In genomic region chr2:127845346-127845982, GRCm38 (mm10) we compare ENCODE assay signal across 9 mouse cellular contexts. TPM values are rescaled to one million over a fixed set of nuclear protein-coding genes. Genes with fewer than 3 reads are reported as not detected.
DNase-seq lines count a peak whose midpoint lies in the region; TF ChIP-seq lines count a peak whose summit lies in the region.
"Had no signal": no experiment of that assay in that cellular context is flagged by ENCODE, and none has a peak within 500 bp of the region (broad histone marks: within the 10 kb centered on the region; RNA-seq: fewer than 3 reads in every experiment).

No protein-coding gene starts in this region.

- intact Hi-C loops in left cerebral cortex, postnatal 4 days (cut with DNase I): loop anchor here (10.0 kb wide), 1 partner anchor 231 kb away; no protein-coding TSS in a partner anchor

- DNase-seq in heart, adult 9 months (ENCODE audit: low spot score in 2 of 2): peak; percentile 39 to 55
- DNase-seq in heart, postnatal 4 days: no peak
- peak; percentile 6 for DNase-seq in 3134 (ENCODE audit: extremely low read depth, insufficient read length, low spot score)
- peak; percentile 91 for DNase-seq in gonadal fat pad, adult 2 months (ENCODE audit: low read depth)
- DNase-seq in spleen, adult 18-20 months: no peak
- no peak for DNase-seq in left cerebral cortex, postnatal 4 days

- H3K27me3 ChIP-seq in C2C12 (ENCODE audit: control insufficient read depth, insufficient read depth, insufficient read length): peaks cover 5% of the 10 kb centered on the region

- H3K79me3 ChIP-seq in C2C12 (ENCODE audit: low read depth): no peaks in the 10 kb centered on the region

- H3K4me3 ChIP-seq in C2C12 (ENCODE audit: insufficient read depth, poor library complexity, severe bottlenecking): no peak overlapping the region
- H3K4me3 ChIP-seq: heart, embryonic 13.5 days; limb, embryonic 12.5 days had no signal

- H3K79me2 ChIP-seq in C2C12 (ENCODE audit: control insufficient read depth, insufficient read depth): no peaks in the 10 kb centered on the region

- no peak overlapping the region for H3ac ChIP-seq in C2C12 (ENCODE audit: control insufficient read depth, insufficient read length, low read depth)

- TF ChIP-seq CTCF in C2C12 (IDR thresholded peaks at IDR 0.05; ENCODE audit: control insufficient read depth, insufficient read depth, insufficient read length): no peak

- no peaks in the 10 kb centered on the region for H3K36me3 ChIP-seq in C2C12 (ENCODE audit: control insufficient read depth, insufficient read depth)
- H3K36me3 ChIP-seq: heart, embryonic 13.5 days; limb, embryonic 12.5 days had no signal

TF ChIP-seq in C2C12, 6 proteins besides CTCF, POLR2A, EP300 and RAD21:
- TF ChIP-seq USF1 (IDR thresholded peaks at IDR 0.05; ENCODE audit: low read depth) (no peak), FOSL1 (IDR thresholded peaks at IDR 0.05; ENCODE audit: insufficient read depth, low read length, poor library complexity, severe bottlenecking) (no peak), MYOD1 (IDR thresholded peaks at IDR 0.05; ENCODE audit: control insufficient read depth, insufficient read length, low read depth) (peak; percentile 93), MYOG (IDR thresholded peaks at IDR 0.05; ENCODE audit: control insufficient read depth, extremely low read depth, insufficient read length) (no peak), CEBPB (IDR thresholded peaks at IDR 0.05; ENCODE audit: low read depth) (peak; percentile 47)

RNA-seq across cellular contexts. Expression of gene Acoxl, which starts 6.8 kb away (rescaled TPM):
- total RNA-seq in heart, postnatal 4 days (2021): not detected
- not detected for polyA plus RNA-seq in C2C12 (2012; fragmentation: generic; extraction: Trizol)
- 1.2 and 1.6 TPM in 2 replicates for polyA plus RNA-seq in gonadal fat pad, adult 2 months (2012; rRNA removed)
- total RNA-seq in left cerebral cortex, postnatal 4 days (2021): not detected

RNA-seq across cellular contexts. Expression of gene Bub1, which starts 13.8 kb away (rescaled TPM):
- total RNA-seq in heart, postnatal 4 days (2021): 10 to 100 TPM; 22.8 to 25.7 TPM
- polyA plus RNA-seq in C2C12 (2012; fragmentation: generic; extraction: Trizol): 10.0 TPM
- polyA plus RNA-seq in gonadal fat pad, adult 2 months (2012; rRNA removed): 0.23 and 0.99 TPM in 2 replicates
- total RNA-seq in left cerebral cortex, postnatal 4 days (2021): 1 to 10 TPM; 3.9 to 5.5 TPM

RNA-seq across cellular contexts. Expression of gene Mtln, which starts 53.2 kb away (rescaled TPM):
- total RNA-seq in heart, postnatal 4 days (2021): 10 to 100 TPM; 30.3 to 30.5 TPM
- polyA plus RNA-seq in C2C12 (2012; fragmentation: generic; extraction: Trizol): 41.3 TPM
- polyA plus RNA-seq in gonadal fat pad, adult 2 months (2012; rRNA removed): 74.5 and 96.6 TPM in 2 replicates
- total RNA-seq in left cerebral cortex, postnatal 4 days (2021): 10 to 100 TPM; 25.2 to 27.6 TPM

RNA-seq across cellular contexts. Expression of gene Nphp1, which starts 56.8 kb away (rescaled TPM):
- 10 to 100 TPM; 13.9 to 14.2 TPM for total RNA-seq in heart, postnatal 4 days (2021)
- 16.4 TPM for polyA plus RNA-seq in C2C12 (2012; fragmentation: generic; extraction: Trizol)
- polyA plus RNA-seq in gonadal fat pad, adult 2 months (2012; rRNA removed): 19.9 and 21.3 TPM in 2 replicates
- 10 to 100 TPM; 14.7 to 16.6 TPM for total RNA-seq in left cerebral cortex, postnatal 4 days (2021)

Comparison
In these comparisons a context has a peak if more than half of its experiments do, and no peak if none do; other contexts are left out.
1. DNase-seq: peak in heart, adult 9 months (2 of 2), 3134 (single experiment) and gonadal fat pad, adult 2 months (single experiment); none in heart, postnatal 4 days (single experiment), spleen, adult 18-20 months (0 of 2) and left cerebral cortex, postnatal 4 days (single experiment).